Mouse (Mus musculus) gastrocnemius, postnatal 14 days (tissue): ENCODE results near the gene Wdr93. TPM values are rescaled to one million over a fixed set of nuclear protein-coding genes. Genes with fewer than 3 reads are reported as not detected.

Source experiments
- total RNA-seq, 2 experiments: library from RNA; stranded (reverse); gene quantifications; 2 replicates each; pipeline ENCODE4 v1.2.3; 2021

Wdr93 gene
- total RNA-seq, 2 experiments from 2014 or later: not detected

Other genes starting within 250 kb of the Wdr93 start
- gene Rhcg, start 125.5 kb upstream of the Wdr93 start, total RNA-seq: not detected
- gene Ticrr, start 83.0 kb upstream of the Wdr93 start, total RNA-seq: under 1 TPM; 0.55 to 0.62 TPM
- 1 to 10 TPM; 1.2 to 1.5 TPM for gene Kif7, start 27.4 kb upstream of the Wdr93 start, total RNA-seq
- gene Plin1, start 10.3 kb upstream of the Wdr93 start, total RNA-seq: 1 to 10 TPM in 1 of 2 experiments, under 1 TPM in 1; 0.49 to 4.4 TPM
- gene Pex11a, start within 50 bp of the Wdr93 start, total RNA-seq: 1 to 10 TPM; 4.9 to 5.4 TPM
- not detected for gene Mesp1, start 50.6 kb downstream of the Wdr93 start, total RNA-seq
- not detected for gene Mesp2, start 67.6 kb downstream of the Wdr93 start, total RNA-seq
- 10 to 100 TPM in 1 of 2 experiments, 1 to 10 TPM in 1; 9.8 to 14.8 TPM for gene Anpep, start 117.9 kb downstream of the Wdr93 start, total RNA-seq
- gene Ap3s2, start 177.5 kb downstream of the Wdr93 start, total RNA-seq: 10 to 100 TPM; 18.3 to 20.0 TPM
- gene Arpin, start 192.2 kb downstream of the Wdr93 start, total RNA-seq: 1 to 10 TPM; 4.9 to 6.1 TPM